Mouse (Mus musculus) forebrain, embryonic 13.5 days (tissue): ENCODE data around the gene Gmds. TPM values are rescaled to one million over a fixed set of nuclear protein-coding genes. Genes with fewer than 3 reads are reported as not detected.
A peak's percentile ranks its signal among the peaks of the same experiment; 100 is the strongest.

ENCODE experiments used
- ATAC-seq: fragments of 200-750 bp; cut with Nextera tagmentation; 2 replicates; pipeline ENCODE4 v1.8.0; 2017
- H3K27ac ChIP-seq: fragments of 300-500 bp; sonication (generic); 2 replicates; pipeline ENCODE4 v1.5.1; 2015; ENCODE audit warnings: inconsistent platforms, mild to moderate bottlenecking, moderate library complexity
- H3K27me3 ChIP-seq: fragments of 300-500 bp; sonication (generic); 2 replicates; pipeline ENCODE4 v1.6.1; 2015; ENCODE audit warnings: mild to moderate bottlenecking, inconsistent platforms
- H3K36me3 ChIP-seq: fragments of 300-500 bp; sonication (generic); 2 replicates; pipeline ENCODE4 v1.6.1; 2015; ENCODE audit warnings: mild to moderate bottlenecking, inconsistent platforms; ENCODE audit not compliant: poor library complexity, severe bottlenecking
- H3K4me1 ChIP-seq: fragments of 300-500 bp; sonication (generic); 2 replicates; pipeline ENCODE4 v1.6.1; 2015; ENCODE audit warnings: inconsistent platforms
- H3K4me2 ChIP-seq: fragments of 300-500 bp; sonication (generic); 2 replicates; pipeline ENCODE4 v1.6.1; 2015; ENCODE audit warnings: inconsistent platforms, mild to moderate bottlenecking, moderate library complexity
- H3K4me3 ChIP-seq: fragments of 300-500 bp; sonication (generic); 2 replicates; pipeline ENCODE4 v1.5.1; 2015; ENCODE audit warnings: mild to moderate bottlenecking, inconsistent platforms
- H3K9ac ChIP-seq: fragments of 300-500 bp; sonication (generic); 2 replicates; pipeline ENCODE4 v1.6.1; 2015; ENCODE audit warnings: mild to moderate bottlenecking, inconsistent platforms
- H3K9me3 ChIP-seq: fragments of 300-500 bp; sonication (generic); replicated peaks from 2 replicates; pipeline ENCODE4 v1.6.1; 2016; ENCODE audit warnings: inconsistent platforms
- WGBS: fragments of 180-500 bp; shearing (Covaris S2); methylation state at CpG from one replicate; pipeline ENCODE4 v1.1.7; 2015; 5-methylcytosine and 5-hydroxymethylcytosine counted together
- polyA plus RNA-seq: library from polyadenylated mRNA; unstranded; fragments of >200 nt; fragmentation: Nextera tagmentation; extraction: Ambion mirVana; gene quantifications from 2 replicates; pipeline ENCODE4 v1.2.1, GENCODE M21; 2015

The Gmds gene
- polyA plus RNA-seq, 1 experiment from 2014 or later, result 28.5 TPM

GRCm38 (mm10) chr13:32179906-32180305 is 158.6 kb downstream of the Gmds start:
- no peak overlapping the region for H3K9ac ChIP-seq
- 10% methylated on average over 3 of the region's 3 CpGs for WGBS
- H3K27ac ChIP-seq, result no peak overlapping the region; the same call in 1 of the 2 replicates
- peaks cover 6% of the 10 kb centered on the region; the same call in 1 of the 2 replicates for H3K4me1 ChIP-seq
- no peak overlapping the region for H3K4me3 ChIP-seq
- H3K27me3 ChIP-seq, result no peaks in the 10 kb centered on the region
- H3K9me3 ChIP-seq, result no peaks in the 10 kb centered on the region; the same call in 1 of the 2 replicates
- peak; percentile 94 for ATAC-seq
- H3K4me2 ChIP-seq, result no peak overlapping the region
- no peaks in the 10 kb centered on the region for H3K36me3 ChIP-seq

GRCm38 (mm10) chr13:32178682-32179081 is 159.9 kb downstream of the Gmds start:
- Histone ChIP-seq H3K4me2 (no peak overlapping the region), H3K27ac (no peak overlapping the region), H3K27me3 (no peaks in the 10 kb centered on the region), H3K9me3 (no peaks in the 10 kb centered on the region; the same call in 1 of the 2 replicates), H3K9ac (no peak overlapping the region), H3K36me3 (no peaks in the 10 kb centered on the region), H3K4me3 (no peak overlapping the region), H3K4me1 (peaks cover 6% of the 10 kb centered on the region; the same call in 1 of the 2 replicates)
- 100% methylated on average over 1 of the region's 1 CpGs for WGBS
- ATAC-seq, result no peak

GRCm38 (mm10) chr13:32177852-32178453 is 160.6 kb downstream of the Gmds start:
- Histone ChIP-seq H3K36me3 (no peaks in the 10 kb centered on the region), H3K9ac (no peak overlapping the region), H3K27me3 (no peaks in the 10 kb centered on the region), H3K4me3 (no peak overlapping the region), H3K27ac (no peak overlapping the region), H3K4me1 (peaks cover 6% of the 10 kb centered on the region; the same call in 1 of the 2 replicates), H3K4me2 (no peak overlapping the region), H3K9me3 (no peaks in the 10 kb centered on the region; the same call in 1 of the 2 replicates)
- ATAC-seq, result no peak
- WGBS, result 64% methylated on average over 2 of the region's 2 CpGs

- peaks cover 5% of the 10 kb centered on the region; the same call in 1 of the 2 replicates for H3K4me1 ChIP-seq
- H3K4me3 ChIP-seq, result no peak overlapping the region
- H3K4me2 ChIP-seq, result no peak overlapping the region
- no peak overlapping the region for H3K27ac ChIP-seq
- ATAC-seq, result no peak
- H3K27me3 ChIP-seq, result no peaks in the 10 kb centered on the region
- no peaks in the 10 kb centered on the region for H3K9me3 ChIP-seq
- 86% methylated on average over 2 of the region's 2 CpGs for WGBS
- no peak overlapping the region for H3K9ac ChIP-seq
- no peaks in the 10 kb centered on the region for H3K36me3 ChIP-seq
Observed at GRCm38 (mm10) chr13:32175028-32175427, 163.5 kb downstream of the Gmds start.

- no peak for ATAC-seq
- WGBS, result 54% methylated on average over 5 of the region's 5 CpGs
- H3K36me3 ChIP-seq, result no peaks in the 10 kb centered on the region
Observed at GRCm38 (mm10) chr13:32169173-32169572, 169.4 kb downstream of the Gmds start.

GRCm38 (mm10) chr13:32167806-32168205 is 170.7 kb downstream of the Gmds start:
- Histone ChIP-seq H3K4me3 (no peak overlapping the region), H3K9ac (no peak overlapping the region), H3K36me3 (no peaks in the 10 kb centered on the region), H3K4me1 (no peaks in the 10 kb centered on the region), H3K27me3 (no peaks in the 10 kb centered on the region), H3K4me2 (no peak overlapping the region), H3K9me3 (no peaks in the 10 kb centered on the region), H3K27ac (no peak overlapping the region)
- no peak for ATAC-seq
- 88% methylated on average over 6 of the region's 6 CpGs for WGBS

More at GRCm38 (mm10) chr13:32169173-32169572, 169.4 kb downstream of the Gmds start:
- no peaks in the 10 kb centered on the region for H3K27me3 ChIP-seq
- no peaks in the 10 kb centered on the region for H3K4me1 ChIP-seq
- H3K9me3 ChIP-seq, result no peaks in the 10 kb centered on the region
- no peak overlapping the region for H3K4me2 ChIP-seq
- no peak overlapping the region for H3K27ac ChIP-seq
- H3K4me3 ChIP-seq, result no peak overlapping the region
- no peak overlapping the region for H3K9ac ChIP-seq

- no peak overlapping the region for H3K9ac ChIP-seq
- no peak for ATAC-seq
- no peak overlapping the region for H3K4me2 ChIP-seq
- WGBS, result 53% methylated on average over 2 of the region's 2 CpGs
- no peaks in the 10 kb centered on the region for H3K9me3 ChIP-seq
- no peaks in the 10 kb centered on the region for H3K4me1 ChIP-seq
- H3K27me3 ChIP-seq, result no peaks in the 10 kb centered on the region
- no peak overlapping the region for H3K4me3 ChIP-seq
- no peaks in the 10 kb centered on the region for H3K36me3 ChIP-seq
- H3K27ac ChIP-seq, result no peak overlapping the region
Observed at GRCm38 (mm10) chr13:32165581-32165980, 173.0 kb downstream of the Gmds start.

GRCm38 (mm10) chr13:32161567-32161966 is 177.0 kb downstream of the Gmds start:
- Histone ChIP-seq H3K27ac (no peak overlapping the region), H3K4me3 (no peak overlapping the region), H3K9me3 (no peaks in the 10 kb centered on the region), H3K27me3 (no peaks in the 10 kb centered on the region), H3K4me2 (no peak overlapping the region), H3K9ac (no peak overlapping the region), H3K4me1 (no peaks in the 10 kb centered on the region), H3K36me3 (no peaks in the 10 kb centered on the region)
- 54% methylated on average over 2 of the region's 2 CpGs for WGBS
- no peak for ATAC-seq

GRCm38 (mm10) chr13:32158240-32158639 is 180.3 kb downstream of the Gmds start:
- H3K4me3 ChIP-seq, result no peak overlapping the region
- H3K9me3 ChIP-seq, result no peaks in the 10 kb centered on the region
- no peaks in the 10 kb centered on the region for H3K36me3 ChIP-seq
- H3K4me2 ChIP-seq, result no peak overlapping the region
- no peaks in the 10 kb centered on the region for H3K4me1 ChIP-seq
- H3K9ac ChIP-seq, result no peak overlapping the region
- no peaks in the 10 kb centered on the region for H3K27me3 ChIP-seq
- 48% methylated on average over 2 of the region's 2 CpGs for WGBS
- H3K27ac ChIP-seq, result no peak overlapping the region
- ATAC-seq, result no peak

- 69% methylated on average over 1 of the region's 1 CpGs for WGBS
- no peak overlapping the region for H3K27ac ChIP-seq
- no peaks in the 10 kb centered on the region for H3K4me1 ChIP-seq
- H3K9ac ChIP-seq, result no peak overlapping the region
- no peaks in the 10 kb centered on the region for H3K9me3 ChIP-seq
- no peaks in the 10 kb centered on the region for H3K36me3 ChIP-seq
- H3K27me3 ChIP-seq, result no peaks in the 10 kb centered on the region
- no peak for ATAC-seq
- no peak overlapping the region for H3K4me2 ChIP-seq
- no peak overlapping the region for H3K4me3 ChIP-seq
Observed at GRCm38 (mm10) chr13:32145916-32146315, 192.6 kb downstream of the Gmds start.

- H3K36me3 ChIP-seq, result no peaks in the 10 kb centered on the region
Observed at GRCm38 (mm10) chr13:32145179-32145578, 193.4 kb downstream of the Gmds start.

GRCm38 (mm10) chr13:32143651-32144050 is 194.9 kb downstream of the Gmds start:
- H3K27ac ChIP-seq, result no peak overlapping the region
- no peak overlapping the region for H3K9ac ChIP-seq
- H3K9me3 ChIP-seq, result no peaks in the 10 kb centered on the region
- no peak for ATAC-seq
- no peaks in the 10 kb centered on the region for H3K36me3 ChIP-seq
- H3K4me1 ChIP-seq, result no peaks in the 10 kb centered on the region
- no peaks in the 10 kb centered on the region for H3K27me3 ChIP-seq
- H3K4me3 ChIP-seq, result no peak overlapping the region
- 89% methylated on average over 3 of the region's 3 CpGs for WGBS
- no peak overlapping the region for H3K4me2 ChIP-seq

More at GRCm38 (mm10) chr13:32145179-32145578, 193.4 kb downstream of the Gmds start:
- ATAC-seq, result no peak
- Histone ChIP-seq H3K9me3 (no peaks in the 10 kb centered on the region), H3K4me1 (no peaks in the 10 kb centered on the region), H3K27me3 (no peaks in the 10 kb centered on the region), H3K9ac (no peak overlapping the region), H3K4me3 (no peak overlapping the region), H3K27ac (no peak overlapping the region), H3K4me2 (no peak overlapping the region)
- WGBS, result 58% methylated on average over 2 of the region's 2 CpGs
